Mouse (Mus musculus): Measurements from ENCODE around the gene Sugct. TPM values are rescaled to one million over a fixed set of nuclear protein-coding genes. Genes with fewer than 3 reads are reported as not detected.

Gene Sugct
- 2.1 and 3.6 TPM in 2 replicates for polyA plus RNA-seq (2014; fragmentation: Nextera tagmentation; extraction: Ambion mirVana)

DNA sequence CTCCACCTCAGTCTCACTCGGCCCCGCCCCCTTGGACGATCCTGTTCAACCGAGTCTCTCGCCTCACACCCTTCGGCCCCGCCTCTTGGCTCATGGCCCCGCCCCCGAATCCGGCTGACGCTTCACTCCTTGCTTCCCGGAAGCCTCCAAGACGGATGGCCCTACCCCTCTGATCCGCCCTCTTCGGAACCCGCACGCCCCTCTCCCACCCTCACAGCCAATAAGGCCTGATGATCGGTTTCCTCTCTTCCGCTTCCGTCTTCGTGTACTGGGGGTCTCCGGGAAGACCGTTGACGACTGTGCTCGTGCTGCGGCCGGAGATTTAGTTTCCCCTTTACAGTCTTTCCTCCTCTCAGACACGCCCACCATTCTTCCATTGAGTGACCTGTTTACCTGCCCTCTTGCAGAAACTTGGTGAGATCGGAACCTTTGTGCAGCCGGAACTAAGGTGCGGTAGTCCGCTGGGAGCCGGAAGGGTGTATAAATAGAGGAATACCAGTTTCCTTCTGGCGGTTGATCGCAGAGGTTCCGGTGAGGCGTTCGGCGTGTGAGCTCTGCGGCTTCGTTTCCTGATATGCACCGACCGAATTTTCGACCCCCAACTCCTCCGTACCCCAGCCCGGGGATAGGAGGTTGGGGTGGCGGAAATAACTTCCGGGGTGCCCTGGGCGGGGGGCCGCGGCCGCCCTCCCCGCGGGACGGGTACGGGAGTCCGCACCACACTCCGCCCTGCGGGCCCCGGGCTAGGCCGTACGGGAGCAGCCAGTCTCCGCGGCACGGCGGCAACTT is at the start of gene Sugct, which contains the start of gene Mplkip:
Gene Sugct, minus strand, starts transcription at position 643 of the 789 bp plus-strand sequence.
Gene Mplkip, plus strand, starts transcription at position 282 of the 789 bp plus-strand sequence.
- WGBS = under 1% methylated on average over 62 of the region's 66 CpGs
- Histone ChIP-seq H3K9me3 (ENCODE audit: control insufficient read depth, low read length) (no peaks in the 10 kb centered on the region), H3K4me1 (replicated peaks; ENCODE audit: control insufficient read depth, insufficient read depth, low read length) (no peaks in the 10 kb centered on the region), H3K4me2 (ENCODE audit: low read depth, low read length, severe bottlenecking) (peak within 1 kb of the TSS; percentile 67), H3K4me3 (ENCODE audit: low read depth, low read length) (peak within 1 kb of the TSS; percentile 79), H3K9ac (ENCODE audit: low read length) (peak within 1 kb of the TSS; percentile 83), H3K27ac (ENCODE audit: low read depth, low read length) (peak within 1 kb of the TSS; percentile 78), H3K27me3 (ENCODE audit: control insufficient read depth, insufficient read depth, low read length) (no peaks in the 10 kb centered on the region), H3K36me3 (ENCODE audit: control insufficient read depth, insufficient read depth, low read length) (no peaks in the 10 kb centered on the region)
- DNase-seq (ENCODE audit: low spot score) (peak; percentile 100), ATAC-seq (replicated peaks; ENCODE audit: low FRiP score) (peak; percentile 99)

DNA sequence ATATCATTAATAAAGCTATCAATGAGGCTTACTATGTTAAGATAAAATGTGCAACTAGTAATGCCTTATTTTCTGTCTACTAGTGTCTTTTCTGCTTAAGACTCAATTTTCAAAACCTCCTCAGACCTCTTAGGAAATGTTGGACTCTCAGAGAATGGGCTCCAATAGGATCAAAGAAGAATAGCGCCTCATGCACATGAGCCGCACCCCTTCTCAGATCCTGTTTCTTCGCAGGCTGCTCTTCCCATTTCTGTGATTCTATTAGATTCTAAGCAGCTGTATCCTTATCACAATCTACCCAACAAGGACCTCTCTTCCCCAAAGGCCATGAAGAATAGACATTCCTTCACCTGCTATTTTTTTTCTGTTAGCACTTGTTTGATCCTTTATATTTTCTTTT is 33.4 kb upstream of the Sugct start:
- H3K4me1 ChIP-seq (replicated peaks; ENCODE audit: control insufficient read depth, insufficient read depth, low read length) = no peaks in the 10 kb centered on the region
- H3K36me3 ChIP-seq (ENCODE audit: control insufficient read depth, insufficient read depth, low read length) = no peaks in the 10 kb centered on the region; the same call in 1 of the 2 replicates
- DNase-seq (ENCODE audit: low spot score) (no peak), ATAC-seq (replicated peaks; ENCODE audit: low FRiP score) (no peak)
- no peaks in the 10 kb centered on the region for H3K27me3 ChIP-seq (ENCODE audit: control insufficient read depth, insufficient read depth, low read length)
- no peak overlapping the region for H3K4me3 ChIP-seq (ENCODE audit: low read depth, low read length)
- 96% methylated on average over 3 of the region's 3 CpGs for WGBS
- no peaks in the 10 kb centered on the region for H3K9me3 ChIP-seq (ENCODE audit: control insufficient read depth, low read length)
- H3K27ac ChIP-seq (ENCODE audit: low read depth, low read length) = no peak overlapping the region
- no peak overlapping the region for H3K9ac ChIP-seq (ENCODE audit: low read length)
- no peak overlapping the region for H3K4me2 ChIP-seq (ENCODE audit: low read depth, low read length, severe bottlenecking)

- no peaks in the 10 kb centered on the region for H3K27me3 ChIP-seq (ENCODE audit: control insufficient read depth, insufficient read depth, low read length)
- H3K9me3 ChIP-seq (ENCODE audit: control insufficient read depth, low read length) = no peaks in the 10 kb centered on the region
- DNase-seq (ENCODE audit: low spot score) = no peak
- no peak overlapping the region for H3K4me2 ChIP-seq (ENCODE audit: low read depth, low read length, severe bottlenecking)
- H3K4me3 ChIP-seq (ENCODE audit: low read depth, low read length) = no peak overlapping the region
- H3K36me3 ChIP-seq (ENCODE audit: control insufficient read depth, insufficient read depth, low read length) = no peaks in the 10 kb centered on the region; the same call in 1 of the 2 replicates
- ATAC-seq (replicated peaks; ENCODE audit: low FRiP score) = no peak
- H3K9ac ChIP-seq (ENCODE audit: low read length) = no peak overlapping the region
- no peak overlapping the region for H3K27ac ChIP-seq (ENCODE audit: low read depth, low read length)
- no peaks in the 10 kb centered on the region for H3K4me1 ChIP-seq (replicated peaks; ENCODE audit: control insufficient read depth, insufficient read depth, low read length)
- WGBS = 93% methylated on average over 4 of the region's 4 CpGs
These were observed 32.6 kb upstream of the Sugct start for GRCm38 (mm10) chr13:17727922-17728321.

GRCm38 (mm10) chr13:17717357-17717756 is 22.0 kb upstream of the Sugct start:
- H3K27me3 ChIP-seq (ENCODE audit: control insufficient read depth, insufficient read depth, low read length) = no peaks in the 10 kb centered on the region
- no peaks in the 10 kb centered on the region for H3K4me1 ChIP-seq (replicated peaks; ENCODE audit: control insufficient read depth, insufficient read depth, low read length)
- no peak for ATAC-seq (replicated peaks; ENCODE audit: low FRiP score)
- no peak overlapping the region for H3K4me2 ChIP-seq (ENCODE audit: low read depth, low read length, severe bottlenecking)
- WGBS = 88% methylated on average over 1 of the region's 1 CpGs
- DNase-seq (ENCODE audit: low spot score) = no peak
- H3K36me3 ChIP-seq (ENCODE audit: control insufficient read depth, insufficient read depth, low read length) = no peaks in the 10 kb centered on the region; the same call in 1 of the 2 replicates
- H3K9ac ChIP-seq (ENCODE audit: low read length) = no peak overlapping the region
- no peak overlapping the region for H3K4me3 ChIP-seq (ENCODE audit: low read depth, low read length)
- H3K9me3 ChIP-seq (ENCODE audit: control insufficient read depth, low read length) = no peaks in the 10 kb centered on the region
- no peak overlapping the region for H3K27ac ChIP-seq (ENCODE audit: low read depth, low read length)

DNA sequence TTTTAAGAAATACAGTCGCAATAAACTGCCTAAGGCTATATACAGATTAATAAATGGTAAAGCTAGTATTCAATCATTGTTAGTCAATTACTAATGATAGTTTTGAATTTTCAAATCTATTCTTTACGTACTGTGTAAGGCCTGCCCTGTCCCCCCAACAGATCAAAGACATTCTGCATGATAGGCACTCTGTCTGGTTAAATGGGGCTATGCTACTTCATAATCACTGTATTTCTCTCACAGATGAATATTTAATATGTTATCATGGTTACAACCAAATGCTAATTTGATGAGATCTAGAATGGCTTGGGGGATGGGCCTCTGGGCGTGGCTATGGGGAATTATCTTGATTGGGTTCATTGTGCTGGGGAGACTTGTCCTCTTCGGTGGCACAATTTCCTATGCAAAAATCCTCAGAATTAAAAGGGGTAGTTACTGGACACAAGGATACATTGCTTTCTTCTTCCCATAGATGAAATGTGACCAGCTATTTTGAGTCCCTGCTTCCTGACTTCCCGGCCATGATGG is 13.5 kb upstream of the Sugct start:
- Histone ChIP-seq H3K4me3 (ENCODE audit: low read depth, low read length) (no peak overlapping the region), H3K9me3 (ENCODE audit: control insufficient read depth, low read length) (no peaks in the 10 kb centered on the region), H3K4me1 (replicated peaks; ENCODE audit: control insufficient read depth, insufficient read depth, low read length) (no peaks in the 10 kb centered on the region), H3K36me3 (ENCODE audit: control insufficient read depth, insufficient read depth, low read length) (no peaks in the 10 kb centered on the region), H3K27ac (ENCODE audit: low read depth, low read length) (no peak overlapping the region), H3K27me3 (ENCODE audit: control insufficient read depth, insufficient read depth, low read length) (no peaks in the 10 kb centered on the region), H3K9ac (ENCODE audit: low read length) (no peak overlapping the region), H3K4me2 (ENCODE audit: low read depth, low read length, severe bottlenecking) (no peak overlapping the region)
- DNase-seq (ENCODE audit: low spot score) = no peak
- WGBS = 81% methylated on average over 5 of the region's 5 CpGs
- no peak for ATAC-seq (replicated peaks; ENCODE audit: low FRiP score)

DNA sequence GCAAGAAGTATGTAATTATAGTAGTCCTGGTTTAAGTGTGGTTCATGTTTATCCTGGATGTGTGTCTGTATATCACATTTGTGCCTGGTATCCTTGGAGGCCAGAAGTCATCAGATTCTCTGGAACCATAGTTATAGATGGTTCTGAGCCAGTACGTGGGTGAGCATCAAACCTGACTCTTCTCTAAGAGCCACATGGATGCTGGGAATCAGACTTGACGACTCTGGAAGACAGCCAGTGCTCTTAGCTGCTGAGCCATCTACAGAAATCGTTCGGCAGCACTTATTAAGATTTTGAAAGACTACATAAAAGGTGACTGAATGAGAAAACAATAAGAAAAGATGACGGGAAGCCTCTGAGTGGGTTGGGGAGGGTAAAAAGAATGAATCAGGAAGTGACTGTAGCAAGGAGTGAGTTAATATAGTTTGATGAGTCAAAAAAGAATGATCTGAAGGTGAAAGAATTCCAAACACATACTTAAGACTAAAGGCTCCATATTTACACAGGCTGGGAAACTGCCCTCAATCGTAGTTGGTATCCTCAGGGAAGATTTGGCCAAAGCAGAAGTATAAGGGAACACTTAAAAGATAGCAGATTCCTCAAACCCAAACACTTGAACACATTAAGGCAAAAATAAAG is 10.0 kb upstream of the Sugct start:
- 92% methylated on average over 6 of the region's 6 CpGs for WGBS
- Histone ChIP-seq H3K9ac (ENCODE audit: low read length) (no peak overlapping the region), H3K4me3 (ENCODE audit: low read depth, low read length) (no peak overlapping the region), H3K27ac (ENCODE audit: low read depth, low read length) (no peak overlapping the region), H3K27me3 (ENCODE audit: control insufficient read depth, insufficient read depth, low read length) (no peaks in the 10 kb centered on the region), H3K9me3 (ENCODE audit: control insufficient read depth, low read length) (no peaks in the 10 kb centered on the region), H3K4me1 (replicated peaks; ENCODE audit: control insufficient read depth, insufficient read depth, low read length) (no peaks in the 10 kb centered on the region), H3K4me2 (ENCODE audit: low read depth, low read length, severe bottlenecking) (no peak overlapping the region), H3K36me3 (ENCODE audit: control insufficient read depth, insufficient read depth, low read length) (no peaks in the 10 kb centered on the region)
- ATAC-seq (replicated peaks; ENCODE audit: low FRiP score) = no peak
- DNase-seq (ENCODE audit: low spot score) = no peak

- H3K4me2 ChIP-seq (ENCODE audit: low read depth, low read length, severe bottlenecking) = no peak overlapping the region
- H3K4me1 ChIP-seq (replicated peaks; ENCODE audit: control insufficient read depth, insufficient read depth, low read length) = no peaks in the 10 kb centered on the region
- H3K36me3 ChIP-seq (ENCODE audit: control insufficient read depth, insufficient read depth, low read length) = no peaks in the 10 kb centered on the region
- no peak overlapping the region for H3K9ac ChIP-seq (ENCODE audit: low read length)
- no peak for DNase-seq (ENCODE audit: low spot score)
- ATAC-seq (replicated peaks; ENCODE audit: low FRiP score) = no peak
- no peak overlapping the region for H3K4me3 ChIP-seq (ENCODE audit: low read depth, low read length)
- no peak overlapping the region for H3K27ac ChIP-seq (ENCODE audit: low read depth, low read length)
- H3K27me3 ChIP-seq (ENCODE audit: control insufficient read depth, insufficient read depth, low read length) = no peaks in the 10 kb centered on the region
- no peaks in the 10 kb centered on the region for H3K9me3 ChIP-seq (ENCODE audit: control insufficient read depth, low read length)
These were observed 7.0 kb upstream of the Sugct start for GRCm38 (mm10) chr13:17702311-17702710.

DNA sequence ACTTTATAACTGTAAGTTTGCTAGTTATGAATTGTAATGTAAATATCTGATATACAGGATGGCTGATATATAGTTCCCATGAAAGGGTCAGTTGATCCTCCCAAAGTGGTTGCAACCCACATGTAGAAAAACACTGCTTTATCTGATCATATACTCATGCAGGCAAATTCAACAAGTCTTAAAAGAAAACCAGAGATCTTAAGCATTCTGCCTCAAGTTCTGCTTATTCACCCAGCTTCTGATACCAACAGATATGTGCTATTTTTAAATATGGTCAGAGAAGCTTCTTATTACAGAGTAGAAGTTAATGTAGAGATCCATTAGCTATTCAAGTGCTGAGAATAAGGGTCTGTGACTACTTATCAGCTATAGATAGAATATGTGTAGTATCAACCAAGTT is 6.0 kb upstream of the Sugct start:
- no peaks in the 10 kb centered on the region for H3K36me3 ChIP-seq (ENCODE audit: control insufficient read depth, insufficient read depth, low read length)
- no peak overlapping the region for H3K27ac ChIP-seq (ENCODE audit: low read depth, low read length)
- H3K4me3 ChIP-seq (ENCODE audit: low read depth, low read length) = no peak overlapping the region
- no peak overlapping the region for H3K9ac ChIP-seq (ENCODE audit: low read length)
- ATAC-seq (replicated peaks; ENCODE audit: low FRiP score) (no peak), DNase-seq (ENCODE audit: low spot score) (no peak)
- H3K27me3 ChIP-seq (ENCODE audit: control insufficient read depth, insufficient read depth, low read length) = no peaks in the 10 kb centered on the region
- no peaks in the 10 kb centered on the region for H3K4me1 ChIP-seq (replicated peaks; ENCODE audit: control insufficient read depth, insufficient read depth, low read length)
- H3K4me2 ChIP-seq (ENCODE audit: low read depth, low read length, severe bottlenecking) = no peak overlapping the region
- H3K9me3 ChIP-seq (ENCODE audit: control insufficient read depth, low read length) = no peaks in the 10 kb centered on the region

Measured in forebrain, embryonic 11.5 days (tissue).